Mouse (Mus musculus) embryonic facial prominence, embryonic 15.5 days (tissue): ENCODE results near the gene Olfr1093. TPM values are rescaled to one million over a fixed set of nuclear protein-coding genes. Genes with fewer than 3 reads are reported as not detected.

Source experiments
- ATAC-seq: fragments of 200-750 bp; cut with Nextera tagmentation; 2 replicates; pipeline ENCODE4 v1.8.0; 2017; ENCODE audit warnings: low read depth, moderate TSS enrichment; ENCODE audit not compliant: insufficient number of reproducible peaks, low FRiP score, low TSS enrichment
- H3K27ac ChIP-seq: fragments of 300-500 bp; sonication (generic); replicated peaks from 2 replicates; pipeline ENCODE4 v1.5.1; 2015; ENCODE audit warnings: mild to moderate bottlenecking, inconsistent platforms
- H3K27me3 ChIP-seq: fragments of 300-500 bp; sonication (generic); 2 replicates; pipeline ENCODE4 v1.6.1; 2015; ENCODE audit warnings: inconsistent platforms
- H3K36me3 ChIP-seq: fragments of 300-500 bp; sonication (generic); 2 replicates; pipeline ENCODE4 v1.6.1; 2015; ENCODE audit warnings: mild to moderate bottlenecking, inconsistent platforms
- H3K4me1 ChIP-seq: fragments of 300-500 bp; sonication (generic); 2 replicates; pipeline ENCODE4 v1.6.1; 2015; ENCODE audit warnings: inconsistent platforms
- H3K4me2 ChIP-seq: fragments of 300-500 bp; sonication (generic); replicated peaks from 2 replicates; pipeline ENCODE4 v1.6.1; 2015; ENCODE audit warnings: mild to moderate bottlenecking, inconsistent platforms
- H3K4me3 ChIP-seq: fragments of 300-500 bp; sonication (generic); replicated peaks from 2 replicates; pipeline ENCODE4 v1.5.1; 2015; ENCODE audit warnings: mild to moderate bottlenecking, inconsistent platforms
- H3K9ac ChIP-seq: fragments of 300-500 bp; sonication (generic); 2 replicates; pipeline ENCODE4 v1.6.1; 2015; ENCODE audit warnings: inconsistent platforms
- H3K9me3 ChIP-seq: fragments of 300-500 bp; sonication (generic); replicated peaks from 2 replicates; pipeline ENCODE4 v1.6.1; 2016; ENCODE audit warnings: inconsistent platforms
- WGBS: fragments of 180-500 bp; shearing (Covaris S2); methylation state at CpG from one replicate; pipeline ENCODE4 v1.1.7; 2015; 5-methylcytosine and 5-hydroxymethylcytosine counted together
- polyA plus RNA-seq: library from polyadenylated mRNA; unstranded; fragments of >200 nt; fragmentation: Nextera tagmentation; extraction: Ambion mirVana; gene quantifications from 2 replicates; pipeline ENCODE4 v1.2.1, GENCODE M21; 2015

Gene Olfr1093
- polyA plus RNA-seq, result not detected in 2 replicates

- Histone ChIP-seq H3K9me3 (no peaks in the 10 kb centered on the region), H3K4me3 (no peak within 1 kb of the TSS), H3K27ac (no peak within 1 kb of the TSS), H3K27me3 (no peaks in the 10 kb centered on the region), H3K4me1 (no peaks in the 10 kb centered on the region), H3K36me3 (no peaks in the 10 kb centered on the region), H3K4me2 (no peak within 1 kb of the TSS), H3K9ac (no peak within 1 kb of the TSS)
- ATAC-seq, result no peak
- 77% methylated on average over 2 of the region's 2 CpGs for WGBS
Observed at GRCm38 (mm10) chr2:86782179-86782578, at the start of gene Olfr1093. TSS of gene Olfr1093 (plus strand) at chr2:86782479.

- Histone ChIP-seq H3K9me3 (no peaks in the 10 kb centered on the region), H3K9ac (no peak within 1 kb of the TSS), H3K4me2 (no peak within 1 kb of the TSS), H3K27me3 (no peaks in the 10 kb centered on the region), H3K27ac (no peak within 1 kb of the TSS), H3K36me3 (no peaks in the 10 kb centered on the region), H3K4me1 (no peaks in the 10 kb centered on the region), H3K4me3 (no peak within 1 kb of the TSS)
- no peak for ATAC-seq
Observed at GRCm38 (mm10) chr2:86733601-86734000, 48.7 kb upstream of the Olfr1093 start, which contains the start of gene Olfr1089. TSS of gene Olfr1089 (minus strand) at chr2:86733701.

- WGBS, result 71% methylated on average over 1 of the region's 1 CpGs
- H3K9ac ChIP-seq, result no peak within 1 kb of the TSS
- no peak within 1 kb of the TSS for H3K4me2 ChIP-seq
- no peak for ATAC-seq
- H3K27me3 ChIP-seq, result no peaks in the 10 kb centered on the region
- H3K4me1 ChIP-seq, result no peaks in the 10 kb centered on the region
- H3K9me3 ChIP-seq, result no peaks in the 10 kb centered on the region
- no peaks in the 10 kb centered on the region for H3K36me3 ChIP-seq
- no peak within 1 kb of the TSS for H3K27ac ChIP-seq
- no peak within 1 kb of the TSS for H3K4me3 ChIP-seq
Observed at GRCm38 (mm10) chr2:86758893-86759292, 23.4 kb upstream of the Olfr1093 start, which contains the start of gene Olfr1090. TSS of gene Olfr1090 (minus strand) at chr2:86758993.

GRCm38 (mm10) chr2:86761050-86761449 is 21.2 kb upstream of the Olfr1093 start:
- 98% methylated on average over 6 of the region's 6 CpGs for WGBS

GRCm38 (mm10) chr2:86809918-86810317 is 27.6 kb downstream of the Olfr1093 start, which contains the start of gene Olfr141:
TSS of gene Olfr141 (minus strand) at chr2:86810018.
- Histone ChIP-seq H3K36me3 (no peaks in the 10 kb centered on the region), H3K4me3 (no peak within 1 kb of the TSS), H3K9ac (no peak within 1 kb of the TSS), H3K4me2 (no peak within 1 kb of the TSS), H3K27ac (no peak within 1 kb of the TSS), H3K27me3 (no peaks in the 10 kb centered on the region), H3K4me1 (no peaks in the 10 kb centered on the region), H3K9me3 (no peaks in the 10 kb centered on the region)
- ATAC-seq, result no peak

More at GRCm38 (mm10) chr2:86761050-86761449, 21.2 kb upstream of the Olfr1093 start:
- Histone ChIP-seq H3K9ac (no peak overlapping the region), H3K36me3 (no peaks in the 10 kb centered on the region), H3K27me3 (no peaks in the 10 kb centered on the region), H3K4me2 (no peak overlapping the region), H3K27ac (no peak overlapping the region), H3K4me3 (no peak overlapping the region), H3K9me3 (no peaks in the 10 kb centered on the region), H3K4me1 (no peaks in the 10 kb centered on the region)
- ATAC-seq, result no peak

- no peak within 1 kb of the TSS for H3K4me2 ChIP-seq
- no peaks in the 10 kb centered on the region for H3K36me3 ChIP-seq
- no peaks in the 10 kb centered on the region for H3K4me1 ChIP-seq
- no peak within 1 kb of the TSS for H3K27ac ChIP-seq
- no peak within 1 kb of the TSS for H3K4me3 ChIP-seq
- no peaks in the 10 kb centered on the region for H3K9me3 ChIP-seq
- ATAC-seq, result no peak
- no peak within 1 kb of the TSS for H3K9ac ChIP-seq
- no peaks in the 10 kb centered on the region for H3K27me3 ChIP-seq
Observed at GRCm38 (mm10) chr2:86824363-86824762, 42.1 kb downstream of the Olfr1093 start, which contains the start of gene Olfr1094. TSS of gene Olfr1094 (plus strand) at chr2:86824663.

Other genes with a start within 250 kb of the Olfr1093 start
- gene Olfr1079, start 240.0 kb upstream of the Olfr1093 start, polyA plus RNA-seq, result 0.12 and 0.32 TPM in 2 replicates
- not detected in 2 replicates for gene Olfr1080, start 224.2 kb upstream of the Olfr1093 start, polyA plus RNA-seq
- gene Olfr1082, start 183.5 kb upstream of the Olfr1093 start, polyA plus RNA-seq, result not detected in 2 replicates
- not detected in 2 replicates for gene Olfr1084, start 142.8 kb upstream of the Olfr1093 start, polyA plus RNA-seq
- not detected in 2 replicates for gene Olfr1085, start 120.5 kb upstream of the Olfr1093 start, polyA plus RNA-seq
- gene Olfr1086, start 102.4 kb upstream of the Olfr1093 start, polyA plus RNA-seq, result not detected in 2 replicates
- gene Olfr1087, start 84.1 kb upstream of the Olfr1093 start, polyA plus RNA-seq, result 0.35 TPM in 1 of 2 replicates, not detected in the other
- gene Olfr1089, start 48.8 kb upstream of the Olfr1093 start, polyA plus RNA-seq, result not detected in 2 replicates
- not detected in 2 replicates for gene Olfr1090, start 23.5 kb upstream of the Olfr1093 start, polyA plus RNA-seq
- not detected in 2 replicates for gene Olfr141, start 27.5 kb downstream of the Olfr1093 start, polyA plus RNA-seq
- gene Olfr1094, start 42.2 kb downstream of the Olfr1093 start, polyA plus RNA-seq, result not detected in 2 replicates
- not detected in 2 replicates for gene Olfr1095, start 69.2 kb downstream of the Olfr1093 start, polyA plus RNA-seq
- not detected in 2 replicates for gene Gm13723, start 92.3 kb downstream of the Olfr1093 start, polyA plus RNA-seq
- not detected in 2 replicates for gene Olfr1097, start 109.7 kb downstream of the Olfr1093 start, polyA plus RNA-seq
- not detected in 2 replicates for gene Olfr1098, start 142.1 kb downstream of the Olfr1093 start, polyA plus RNA-seq
- not detected in 2 replicates for gene Olfr1099, start 178.2 kb downstream of the Olfr1093 start, polyA plus RNA-seq
- gene Olfr1100, start 197.5 kb downstream of the Olfr1093 start, polyA plus RNA-seq, result 0.12 TPM in 1 of 2 replicates, not detected in the other
- gene Olfr1101, start 208.7 kb downstream of the Olfr1093 start, polyA plus RNA-seq, result 0.16 TPM in 1 of 2 replicates, not detected in the other
- 0.09 TPM in 1 of 2 replicates, not detected in the other for gene Olfr1102, start 215.9 kb downstream of the Olfr1093 start, polyA plus RNA-seq
- 0.13 TPM in 1 of 2 replicates, not detected in the other for gene Olfr1104, start 244.6 kb downstream of the Olfr1093 start, polyA plus RNA-seq